Mouse (Mus musculus) A20 (cell line): ENCODE data around the gene Ankrd33.

Source experiments
- DNase-seq: peaks from one replicate; pipeline ENCODE4 v3.0.0-alpha.2; 2011; ENCODE audit warnings: low read depth, low spot score

The Ankrd33 gene

DNA sequence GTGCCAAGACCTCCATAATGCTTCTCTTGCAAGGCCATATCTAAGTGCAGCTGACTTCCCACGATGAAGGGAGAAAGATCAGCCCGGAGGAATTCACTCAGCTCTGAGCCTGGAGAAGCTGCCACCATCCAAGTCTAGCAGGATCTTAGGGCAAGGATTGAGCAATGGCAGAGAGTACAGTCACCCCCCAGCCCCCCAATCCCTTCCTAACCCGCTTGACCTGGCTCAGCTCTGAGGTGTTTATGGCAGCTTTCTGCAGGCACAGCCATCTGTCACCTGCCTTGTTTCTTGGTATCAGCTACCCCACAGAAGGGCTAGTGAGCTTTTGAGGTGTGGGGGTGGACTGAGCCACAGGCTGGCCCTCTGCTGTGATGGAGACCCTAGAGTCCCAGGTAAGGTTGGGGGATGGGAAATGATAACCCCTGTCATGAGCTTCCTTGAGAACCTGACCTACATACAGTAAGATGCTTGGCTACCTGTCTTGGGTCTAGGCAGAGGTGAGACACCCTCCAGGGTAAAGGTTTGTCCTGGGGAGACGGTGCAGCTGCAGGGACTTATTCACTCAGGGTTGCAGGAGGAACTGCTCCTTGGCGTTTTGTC lies at the start of gene Ankrd33:
Gene Ankrd33, plus strand, starts transcription at position 245 of the 600 bp plus-strand sequence.
- DNase-seq: no peak

DNA sequence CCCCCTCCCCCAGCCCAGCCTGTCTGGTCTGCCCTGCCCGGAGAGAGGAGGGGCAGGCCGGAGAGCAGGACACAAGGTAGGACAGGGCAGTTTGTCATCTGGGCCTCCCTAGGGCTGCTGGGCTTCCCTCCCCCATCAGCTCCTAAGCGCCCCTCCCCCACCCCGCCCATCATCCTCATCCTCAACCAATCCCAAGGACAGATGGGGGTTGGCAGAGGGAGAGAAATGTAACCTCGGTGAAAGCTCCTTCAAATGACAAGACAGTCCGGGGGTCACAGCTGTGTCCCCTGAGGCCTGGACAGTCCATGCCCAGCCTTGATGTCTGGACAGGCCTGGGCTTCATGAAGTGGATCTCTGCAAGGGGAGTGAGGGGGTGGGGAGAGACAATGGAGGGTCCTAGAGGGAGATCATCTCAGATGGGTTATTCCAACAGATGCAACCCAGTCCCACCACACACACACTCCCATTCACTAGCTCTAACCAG lies 49.1 kb upstream of the Ankrd33 start:
- no peak for DNase-seq

DNA sequence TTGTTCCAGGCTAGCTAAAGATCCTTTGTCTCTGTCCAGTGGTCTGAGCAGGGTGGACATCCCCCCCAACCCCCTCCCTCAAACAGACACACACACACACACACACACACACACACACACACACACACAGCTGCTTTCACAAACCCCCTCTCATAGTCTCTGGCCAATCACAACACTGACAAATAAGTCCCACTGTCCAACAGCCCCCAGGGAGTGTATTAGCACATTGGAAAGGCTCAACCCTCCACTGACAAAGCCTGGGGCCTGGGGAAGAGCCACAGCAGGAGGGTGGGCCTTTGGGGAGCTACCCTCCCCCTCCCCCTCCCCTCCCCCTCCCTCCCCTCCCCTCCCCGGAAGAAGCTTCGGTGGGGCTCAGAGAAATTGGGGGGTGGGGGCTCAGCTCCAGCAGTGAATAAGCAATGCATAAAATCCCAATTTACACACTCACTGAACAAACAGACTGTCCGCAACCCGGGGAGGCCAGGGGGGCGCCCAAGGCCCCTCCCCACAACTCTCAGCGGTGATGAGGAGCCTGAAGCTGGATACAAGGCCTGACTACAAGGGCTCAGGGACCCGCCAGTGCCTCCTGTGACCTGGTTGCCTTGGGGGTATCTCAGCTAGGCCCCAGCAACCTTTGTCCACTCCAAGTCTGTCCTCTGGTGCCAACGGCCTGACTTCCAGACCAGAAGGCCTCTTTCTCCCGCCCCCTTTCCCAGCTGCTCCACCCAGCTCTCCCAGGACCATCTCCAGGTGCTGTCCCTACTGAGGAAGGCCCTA lies 48.4 kb upstream of the Ankrd33 start:
- no peak for DNase-seq

DNA sequence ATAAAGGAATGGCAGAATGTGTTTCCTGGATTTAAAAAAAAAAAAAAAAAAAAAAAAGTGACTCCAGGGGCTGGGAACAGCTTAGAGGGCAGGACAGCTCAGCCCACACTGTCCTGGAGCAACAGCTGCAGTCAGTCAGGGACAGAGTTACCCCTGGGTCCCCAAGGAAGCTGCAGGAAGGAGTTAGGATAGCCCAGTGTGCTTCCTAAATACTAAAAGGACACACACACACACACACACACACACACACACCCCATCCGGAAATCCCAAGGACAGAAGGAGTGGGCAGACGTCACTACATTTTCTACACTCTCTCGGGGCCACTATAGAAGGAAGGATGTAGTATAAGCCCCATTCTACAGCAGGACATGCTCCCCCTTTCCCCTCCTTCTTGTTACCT lies 47.5 kb upstream of the Ankrd33 start:
- no peak for DNase-seq

GRCm38 (mm10) chr15:101068671-101069070 lies 46.9 kb upstream of the Ankrd33 start:
- no peak for DNase-seq

DNA sequence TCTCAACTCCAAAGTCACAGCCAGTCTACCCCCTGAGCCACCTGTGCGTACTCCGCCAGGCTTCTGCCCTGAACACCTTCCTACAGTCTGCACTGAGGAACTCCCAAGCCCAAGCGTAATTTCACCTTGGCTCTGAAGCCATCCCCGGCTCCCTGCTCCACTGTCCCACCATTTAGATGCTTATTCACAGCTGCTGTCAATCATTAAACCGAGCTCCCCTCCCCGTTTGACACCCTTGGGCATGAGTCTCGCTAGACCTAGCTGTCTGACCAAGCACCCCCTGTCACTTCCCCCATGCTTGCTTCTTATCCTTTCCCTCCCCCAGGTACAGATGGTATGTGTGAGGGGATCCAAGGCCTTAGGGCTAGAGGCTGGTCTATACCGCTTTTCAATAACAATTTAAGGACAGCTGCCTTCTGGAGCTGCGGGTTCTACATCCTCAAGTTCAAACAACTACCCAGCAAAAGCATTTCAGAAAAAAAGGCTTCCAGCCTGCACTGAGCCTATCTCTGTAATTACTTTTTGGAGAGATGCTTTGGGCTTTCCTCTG lies 45.8 kb upstream of the Ankrd33 start:
- no peak for DNase-seq

GRCm38 (mm10) chr15:101070762-101071161 lies 44.8 kb upstream of the Ankrd33 start:
- no peak for DNase-seq

- no peak for DNase-seq
Measured at GRCm38 (mm10) chr15:101072736-101073135, 42.8 kb upstream of the Ankrd33 start.

DNA sequence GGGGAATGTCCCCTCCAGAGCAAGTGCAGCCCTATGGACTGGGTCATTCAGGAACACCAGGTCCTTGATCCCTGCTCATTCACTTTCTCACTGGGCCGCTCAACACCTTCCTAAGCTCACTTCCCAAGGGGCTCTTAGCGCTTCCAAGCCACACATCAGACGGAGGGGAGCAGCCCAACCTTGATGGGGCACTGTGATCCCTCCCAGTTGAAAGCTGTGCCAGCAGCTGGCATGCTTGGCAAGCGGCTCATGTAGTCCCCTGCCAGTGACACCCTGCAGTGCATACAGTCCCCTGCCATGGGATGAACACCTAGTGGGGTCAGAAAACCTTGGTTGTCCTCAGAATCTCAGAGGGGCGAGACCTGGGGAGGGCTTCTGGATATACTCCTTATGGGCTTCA lies 41.5 kb upstream of the Ankrd33 start:
- no peak for DNase-seq

DNA sequence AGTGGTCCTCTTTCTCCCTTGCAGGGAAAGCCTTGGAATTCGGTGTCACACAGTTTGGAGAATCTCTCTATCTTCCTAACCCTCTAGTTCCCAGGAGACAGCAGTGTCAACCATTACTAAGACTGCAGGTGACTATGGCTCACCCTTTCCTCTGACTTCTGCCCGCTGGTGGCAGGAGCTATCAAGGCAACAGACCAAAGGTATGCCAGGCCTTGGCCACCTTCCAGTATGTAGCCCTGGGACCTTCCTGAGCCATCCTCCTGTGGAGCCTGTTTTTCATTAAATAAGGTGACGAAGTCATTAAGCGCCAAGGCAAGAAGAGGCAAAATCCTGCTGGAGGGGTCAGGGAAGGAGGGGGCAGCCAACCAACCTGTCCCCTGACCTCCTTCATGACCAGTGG lies 40.4 kb upstream of the Ankrd33 start:
- DNase-seq: no peak

DNA sequence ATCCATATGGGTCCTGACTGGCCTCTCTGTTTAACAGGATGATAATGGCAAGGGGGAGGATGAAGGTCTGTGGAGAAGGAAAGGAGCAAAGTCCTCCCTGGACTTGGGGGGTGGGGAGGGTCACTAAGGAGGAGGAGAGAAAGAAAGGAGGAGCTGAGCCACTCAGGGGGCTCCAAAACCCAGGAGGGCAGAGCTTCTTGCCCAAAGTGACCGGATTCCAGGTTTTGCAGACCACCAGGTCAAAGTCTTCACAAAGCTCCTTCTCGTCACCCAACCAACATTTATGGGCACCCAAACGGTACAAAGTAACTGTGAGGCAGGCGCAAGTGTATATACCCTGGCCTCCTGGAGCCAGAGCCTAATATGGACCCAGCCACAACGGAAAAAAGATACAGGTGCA lies 39.9 kb upstream of the Ankrd33 start:
- DNase-seq: no peak

DNA sequence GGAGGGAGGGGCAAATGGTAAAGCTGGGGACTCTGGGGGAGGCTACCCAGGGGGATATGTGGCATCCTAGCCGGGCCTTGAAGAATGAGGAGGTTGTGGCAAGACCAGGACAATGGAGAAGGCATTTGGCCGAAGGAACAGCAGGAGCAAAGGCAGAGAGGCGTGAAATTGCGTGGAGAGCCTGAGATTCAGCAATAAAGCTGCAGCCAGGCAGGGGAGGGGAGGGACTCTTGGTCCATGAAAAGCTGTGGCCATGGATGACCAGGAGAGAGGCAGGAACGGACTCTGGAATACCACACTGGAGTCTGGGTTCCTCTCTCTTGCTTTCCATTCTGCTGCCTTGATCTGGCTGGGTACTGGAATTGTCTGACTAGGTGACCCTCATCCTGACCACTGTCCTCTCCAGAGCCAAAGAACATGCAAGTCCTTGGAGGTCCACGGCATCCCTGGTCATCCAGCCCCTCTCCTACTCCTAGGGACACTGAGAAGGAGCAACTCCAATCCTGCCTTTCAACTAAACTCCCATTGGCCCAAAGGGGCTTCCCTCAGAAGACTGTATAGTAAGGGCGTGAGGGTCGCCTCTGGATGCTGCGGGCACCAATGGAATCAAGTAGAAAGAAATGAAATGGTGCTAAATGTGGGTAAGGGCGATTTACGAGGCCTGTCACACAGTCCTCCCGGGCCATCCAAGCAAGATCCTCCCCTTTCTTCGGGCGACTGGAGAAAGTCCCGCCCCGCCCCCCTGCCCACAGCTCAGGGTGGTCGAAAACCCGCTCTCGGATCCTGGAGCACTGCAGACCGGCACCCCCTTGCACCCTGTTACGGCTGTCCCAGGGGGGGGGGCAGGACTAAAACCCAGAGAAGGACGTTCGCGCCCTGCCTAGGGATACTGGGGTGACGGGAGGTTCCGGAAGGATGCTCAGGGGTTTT lies 39.2 kb upstream of the Ankrd33 start:
- DNase-seq: no peak

DNA sequence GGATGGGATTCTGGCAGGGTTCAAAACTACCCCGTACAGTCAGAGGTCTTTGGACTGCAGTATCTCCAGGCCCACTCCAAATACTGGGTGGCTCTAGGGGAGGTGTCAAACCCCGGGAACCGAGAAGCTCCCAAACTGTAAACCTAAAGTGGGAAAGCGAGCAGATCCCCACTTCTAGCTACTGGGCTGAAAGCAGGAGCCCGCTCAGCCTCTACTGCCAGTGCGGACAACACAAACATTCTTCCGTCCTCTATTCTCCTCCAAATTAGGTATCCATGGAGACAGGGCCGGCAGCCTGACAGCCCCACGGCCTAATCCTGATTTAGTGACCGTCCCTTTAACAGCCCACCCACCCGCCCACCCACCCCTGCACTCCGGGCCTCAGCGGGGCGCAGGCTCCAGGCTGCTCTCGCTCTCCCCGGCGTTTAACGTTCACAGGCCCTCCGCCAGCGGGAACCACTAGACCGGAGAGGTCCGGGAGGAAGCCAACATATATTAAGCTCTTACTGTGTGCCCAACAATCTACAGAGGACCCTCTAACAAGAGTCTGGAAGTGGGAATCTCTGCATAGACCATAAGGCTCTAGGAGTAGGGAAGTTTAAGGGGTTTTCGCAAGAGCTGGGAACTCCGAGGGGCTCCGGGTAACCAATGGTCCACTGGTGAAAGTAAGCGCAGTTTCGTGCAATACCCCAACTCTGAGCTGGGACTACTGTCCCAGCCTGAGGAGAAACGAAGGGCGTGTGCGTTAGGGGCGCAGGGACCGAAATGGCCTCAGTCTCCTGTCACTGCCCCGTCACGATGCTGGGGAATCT lies 38.3 kb upstream of the Ankrd33 start:
- DNase-seq: no peak

DNA sequence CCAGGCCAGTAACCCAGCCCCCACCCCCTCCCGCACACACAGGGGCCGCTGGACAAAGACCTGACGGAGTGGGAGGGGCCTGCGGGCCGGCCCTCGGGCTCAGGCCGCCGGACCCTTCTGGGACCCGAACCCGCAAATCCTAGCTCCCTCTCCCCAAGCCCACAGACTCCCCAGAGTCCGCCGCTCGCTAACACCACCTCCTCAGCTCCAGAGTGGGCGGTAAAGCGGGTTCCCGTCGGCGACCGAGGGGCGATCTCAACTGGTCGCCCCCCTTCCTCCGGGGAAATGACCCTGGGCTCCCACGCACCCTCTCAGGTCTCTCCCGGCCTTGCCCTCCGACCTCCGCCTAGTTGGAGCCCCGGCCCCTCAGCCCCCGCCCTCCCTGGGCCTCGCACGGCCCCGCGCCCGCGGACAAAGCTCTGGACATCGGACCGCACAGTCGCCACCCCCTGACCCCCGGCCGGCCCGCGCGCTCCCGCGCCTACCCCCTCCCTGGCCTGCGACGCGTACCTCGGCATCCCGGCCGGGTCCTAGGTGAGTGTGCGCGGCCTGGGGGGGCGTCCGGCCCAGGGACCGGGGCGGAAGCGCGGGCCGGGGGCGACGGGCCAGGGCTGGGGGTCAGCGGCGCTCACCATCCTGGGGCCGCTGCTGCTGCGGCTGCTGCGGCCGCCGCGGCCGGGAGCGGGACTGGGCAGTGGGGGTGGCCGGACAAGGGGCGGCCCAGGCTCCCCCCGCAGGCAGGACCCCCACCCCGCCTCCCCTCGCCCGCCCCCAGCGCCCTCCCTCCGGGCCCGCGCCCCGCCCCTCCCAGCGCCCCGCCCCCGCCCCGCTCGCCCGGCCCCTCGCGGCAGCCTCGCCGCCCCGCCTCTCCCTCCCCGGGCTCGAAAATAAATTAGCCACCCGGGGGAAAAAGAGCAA lies 37.5 kb upstream of the Ankrd33 start, which contains the start of gene Fignl2:
Gene Fignl2, minus strand, starts transcription at position 755 of the 918 bp plus-strand sequence.
- no peak for DNase-seq

DNA sequence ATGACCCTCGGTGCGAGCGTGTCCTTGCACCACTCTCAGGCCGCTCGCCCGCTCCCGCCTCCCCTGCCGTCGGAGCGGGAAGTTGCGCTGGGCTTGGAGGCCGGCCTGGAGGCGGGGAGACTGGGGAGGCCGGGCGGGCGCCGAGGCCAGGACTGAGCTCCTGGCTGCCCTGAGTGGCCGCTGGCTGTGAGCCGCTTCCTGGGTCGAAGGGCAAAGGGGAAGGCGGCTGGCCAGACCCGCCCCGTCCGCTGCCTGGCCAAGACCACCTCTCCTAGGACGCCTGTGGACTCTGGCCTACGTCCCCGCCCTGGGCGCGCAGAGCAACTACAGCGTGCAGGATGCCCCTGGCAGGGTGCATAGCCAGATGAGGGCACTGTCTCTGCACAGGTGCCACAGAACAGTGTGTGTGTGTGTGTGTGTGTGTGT lies 36.8 kb upstream of the Ankrd33 start:
- no peak for DNase-seq

DNA sequence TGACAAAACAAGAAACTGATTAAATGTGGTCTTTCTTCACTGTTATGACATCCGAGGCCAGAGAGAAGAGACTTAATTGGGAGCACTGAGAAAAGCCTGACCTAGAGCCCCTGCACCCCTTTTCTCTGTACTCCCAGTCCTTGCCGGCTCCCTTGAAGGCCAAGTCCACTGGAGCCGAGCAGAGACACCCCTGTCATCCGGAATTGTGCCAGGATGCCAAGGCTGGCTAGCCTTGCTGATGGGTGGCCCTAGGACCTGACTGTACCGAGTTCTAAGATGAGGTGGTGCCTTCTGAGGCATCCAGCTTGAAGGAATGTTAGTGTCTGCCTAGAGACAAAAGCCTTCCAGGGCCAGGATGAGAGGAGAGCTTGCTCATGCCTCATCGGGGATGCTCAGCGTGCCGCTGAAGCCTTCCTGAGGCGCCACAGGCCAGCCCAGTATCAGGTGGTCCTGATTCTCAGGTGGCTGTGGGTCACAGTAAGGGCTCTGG lies 35.5 kb upstream of the Ankrd33 start:
- no peak for DNase-seq

DNA sequence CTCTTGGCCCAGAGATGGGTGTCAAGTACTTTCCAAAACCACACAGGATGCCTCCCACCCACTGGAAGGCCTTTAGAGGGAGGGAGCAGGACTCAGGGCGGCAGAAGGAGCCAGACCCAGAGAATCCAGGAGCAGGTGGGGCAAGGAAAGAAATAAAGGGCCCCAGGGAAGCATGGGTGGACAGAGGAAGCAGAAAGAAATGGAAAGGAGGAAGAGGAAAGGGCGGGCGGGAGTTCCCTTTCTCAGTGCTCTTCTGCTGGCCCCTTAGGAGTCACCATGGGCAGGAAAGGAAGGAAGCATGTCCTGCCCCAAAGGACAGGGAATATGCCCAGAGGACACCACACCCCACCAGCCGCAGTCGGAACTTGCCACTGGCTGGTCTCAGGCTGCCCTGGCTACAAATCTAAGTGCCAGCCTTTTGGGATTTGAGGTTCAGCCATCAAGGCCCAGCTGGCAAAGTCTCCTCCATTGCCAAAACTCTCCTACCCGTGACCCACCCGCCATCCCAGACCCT lies 34.5 kb upstream of the Ankrd33 start:
- DNase-seq: no peak

DNA sequence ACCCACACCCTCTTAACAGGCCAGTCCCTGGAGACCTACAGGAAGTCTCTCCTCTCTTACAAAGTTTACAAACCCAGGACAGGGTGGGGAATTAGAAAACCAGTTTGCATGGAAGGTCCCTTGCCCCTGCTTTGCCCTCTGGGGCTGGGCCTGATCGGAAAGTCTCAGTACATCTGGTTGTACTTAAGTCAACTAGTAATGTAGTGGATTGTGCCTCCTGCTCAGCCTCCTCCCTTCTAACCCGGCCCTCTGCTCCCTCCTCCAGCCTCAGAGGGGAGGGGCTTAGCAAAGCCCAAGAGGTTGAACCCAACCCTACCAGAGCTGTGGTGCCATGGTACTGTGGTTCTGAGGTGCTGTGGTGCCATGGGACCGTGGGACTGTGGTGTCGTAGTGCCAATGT lies 33.3 kb upstream of the Ankrd33 start:
- no peak for DNase-seq

GRCm38 (mm10) chr15:101084499-101084898 lies 31.1 kb upstream of the Ankrd33 start:
- DNase-seq: peak; percentile 27
